Mouse (Mus musculus) c-Kit-positive CD71-positive TER-119-negative erythroid progenitor cells, embryonic 14.5 days (primary cell): ENCODE data around the gene Rnf220.

ENCODE experiments used
- DNase-seq: peaks from one replicate; pipeline ENCODE4 v3.0.0-alpha.2; 2013; ENCODE audit warnings: low read depth

Gene Rnf220

DNA sequence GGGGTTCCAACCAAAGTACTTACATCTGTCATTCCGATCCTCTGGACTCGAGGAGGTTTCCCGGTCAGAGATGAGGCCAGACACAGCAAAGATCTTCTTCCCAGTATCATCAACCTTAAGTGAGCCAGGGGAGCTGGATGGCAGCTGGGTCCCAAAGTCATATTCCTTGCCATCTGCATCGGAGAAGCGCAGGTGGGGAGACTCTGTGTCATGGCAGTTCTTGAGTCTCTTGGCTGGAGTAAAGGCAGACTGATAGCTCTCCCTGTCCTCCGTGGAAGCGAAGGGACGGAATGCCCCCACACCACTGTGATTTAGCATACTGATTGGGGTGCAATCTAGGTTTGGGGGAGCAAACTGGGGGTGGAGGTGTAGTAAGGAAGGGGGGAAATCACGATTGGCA, 7.3 kb downstream of the Rnf220 start:
- DNase-seq, result no peak

DNA sequence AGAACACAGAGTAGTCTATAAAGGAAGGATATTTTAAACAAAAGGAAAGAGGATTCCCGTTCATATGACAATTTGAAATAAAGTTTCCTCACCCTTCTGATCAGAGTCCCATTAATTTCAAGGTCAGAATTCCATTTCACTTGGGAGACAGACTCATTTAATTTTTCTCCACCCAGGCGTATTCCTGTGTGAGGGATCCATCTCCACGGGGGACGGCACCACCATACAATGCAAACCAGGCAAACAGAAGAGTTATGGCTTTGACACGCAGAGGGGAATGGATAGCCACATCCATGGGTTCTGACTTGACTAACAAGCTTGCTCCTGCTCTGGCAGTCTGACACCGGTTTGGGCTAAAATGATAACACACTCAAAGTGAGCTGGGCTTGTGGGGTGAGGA, 9.4 kb downstream of the Rnf220 start:
- DNase-seq, result no peak

DNA sequence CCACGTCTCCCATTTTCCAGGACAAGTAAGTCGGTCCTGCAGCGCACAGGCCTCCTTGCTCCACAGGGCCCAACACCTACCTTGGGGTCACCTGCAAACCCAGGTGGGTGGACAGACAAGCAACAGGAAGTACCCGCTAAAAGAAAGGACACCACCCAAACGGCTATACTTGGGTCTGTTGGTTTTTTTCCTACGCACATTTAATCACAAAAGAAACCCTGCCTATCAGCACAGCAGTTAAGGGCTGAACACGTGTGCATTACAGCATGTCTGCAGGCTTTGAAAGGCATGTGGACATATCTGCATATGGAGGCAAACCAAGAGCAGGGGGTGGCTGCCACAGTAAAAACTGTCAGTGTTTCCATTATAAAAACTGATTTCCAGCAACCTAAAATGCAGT, 10.7 kb downstream of the Rnf220 start:
- no peak for DNase-seq

DNA sequence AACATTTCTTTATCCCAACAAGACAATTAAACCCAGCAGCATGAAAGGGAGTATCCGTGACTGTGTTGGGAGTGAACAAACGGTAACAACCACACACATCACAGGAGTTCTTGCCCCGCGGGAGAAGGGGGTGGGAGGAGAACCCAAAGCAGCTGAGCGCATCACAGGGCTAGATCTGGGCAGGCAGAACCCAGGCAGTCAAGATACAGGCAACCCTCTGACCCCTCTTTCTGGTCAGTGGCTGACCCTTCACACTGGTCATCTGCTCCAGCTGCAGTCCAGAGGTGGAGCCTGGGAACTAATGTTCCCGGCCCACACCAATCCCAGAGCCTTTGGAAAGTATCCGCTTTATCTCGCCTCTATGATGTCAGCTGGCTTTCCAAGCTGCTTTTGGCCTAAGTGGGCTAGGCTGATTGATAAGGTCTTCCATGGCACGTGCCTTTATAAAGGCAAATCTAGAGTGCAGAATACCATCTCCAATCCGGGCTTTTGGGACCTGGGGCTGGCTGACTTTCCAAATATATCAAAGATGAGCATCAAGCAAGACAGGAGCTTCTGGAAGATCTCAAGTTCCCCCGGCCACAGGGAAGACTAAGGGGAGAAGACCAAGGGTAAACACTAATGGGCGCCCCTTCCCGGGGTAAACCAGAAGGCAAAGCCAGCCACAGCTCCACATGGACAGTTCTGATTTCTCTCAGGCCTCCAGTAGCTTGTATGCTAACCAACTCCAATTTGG, 11.6 kb downstream of the Rnf220 start:
- DNase-seq, result no peak

DNA sequence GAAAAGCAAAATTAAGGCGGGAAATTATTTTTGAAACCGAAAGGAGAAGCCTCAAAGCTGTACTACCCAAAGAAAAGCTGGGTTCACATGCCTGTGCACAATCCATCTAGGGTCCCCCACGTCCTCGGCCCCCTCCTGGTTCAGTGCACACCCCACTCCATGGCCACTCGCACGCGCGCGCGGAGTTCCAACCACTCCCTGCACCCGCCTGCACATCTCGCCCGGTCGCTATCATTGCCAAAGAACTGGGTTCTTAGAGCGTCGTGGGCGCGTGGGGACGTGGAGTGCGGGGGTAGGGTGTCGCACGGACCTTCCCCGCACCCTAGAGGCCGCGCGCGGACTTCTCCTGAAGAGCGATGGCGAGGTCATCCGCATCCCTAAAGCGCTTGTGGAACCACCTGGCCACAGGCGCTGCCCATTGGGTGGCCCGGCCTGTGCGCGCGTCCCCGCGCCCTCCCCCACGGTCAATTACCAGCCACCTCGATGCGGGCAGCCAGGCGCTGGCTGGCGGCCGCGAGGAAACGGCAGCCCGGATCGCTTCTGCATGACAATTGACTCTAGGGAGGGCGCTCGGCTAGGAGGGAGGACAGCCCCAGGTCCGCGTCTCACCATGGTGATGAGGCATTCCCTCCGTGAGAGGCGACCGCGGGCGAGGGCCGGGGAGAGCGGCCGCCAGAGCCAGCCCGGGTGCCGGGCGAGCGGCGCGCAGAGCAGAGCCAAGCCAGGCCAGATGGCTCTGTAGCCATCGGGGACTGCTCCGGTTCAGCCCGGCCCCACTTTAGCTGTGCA, 12.4 kb downstream of the Rnf220 start:
- no peak for DNase-seq

DNA sequence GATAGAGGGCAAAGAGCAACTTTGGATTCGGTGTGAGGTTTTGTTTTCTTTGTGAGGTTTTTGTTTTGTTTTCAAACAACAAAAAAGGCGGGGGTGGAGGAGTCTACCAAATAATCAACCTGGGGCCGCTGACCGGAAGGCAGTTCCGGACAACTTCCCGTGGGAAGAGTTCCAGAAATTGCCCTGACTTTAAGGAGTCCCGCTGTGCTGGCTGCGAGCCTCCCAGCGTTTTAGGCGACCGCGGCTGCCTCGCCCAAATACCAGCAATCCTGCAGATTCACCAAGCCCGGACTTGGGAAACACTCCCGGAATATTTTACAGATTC, 13.0 kb downstream of the Rnf220 start:
- DNase-seq, result no peak

DNA sequence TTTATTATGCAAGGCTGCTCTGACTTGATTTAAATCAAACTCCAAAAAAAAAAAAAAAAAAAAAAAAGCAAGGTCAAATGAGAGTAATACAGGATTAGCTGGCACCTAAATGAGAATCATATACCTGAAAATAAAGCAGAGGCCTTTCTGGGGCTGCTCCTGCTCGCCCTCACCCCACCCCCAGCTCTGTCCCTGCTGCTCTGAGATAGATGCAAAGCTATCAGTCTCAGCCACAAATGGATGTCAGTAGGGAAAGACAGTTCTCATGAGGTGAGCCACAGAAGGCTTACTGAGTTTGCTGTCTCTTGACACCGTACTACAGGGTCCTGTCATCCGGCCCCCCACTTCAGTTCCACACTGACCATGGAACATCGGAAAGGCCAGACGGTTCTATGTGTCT, 14.7 kb downstream of the Rnf220 start:
- DNase-seq, result no peak

DNA sequence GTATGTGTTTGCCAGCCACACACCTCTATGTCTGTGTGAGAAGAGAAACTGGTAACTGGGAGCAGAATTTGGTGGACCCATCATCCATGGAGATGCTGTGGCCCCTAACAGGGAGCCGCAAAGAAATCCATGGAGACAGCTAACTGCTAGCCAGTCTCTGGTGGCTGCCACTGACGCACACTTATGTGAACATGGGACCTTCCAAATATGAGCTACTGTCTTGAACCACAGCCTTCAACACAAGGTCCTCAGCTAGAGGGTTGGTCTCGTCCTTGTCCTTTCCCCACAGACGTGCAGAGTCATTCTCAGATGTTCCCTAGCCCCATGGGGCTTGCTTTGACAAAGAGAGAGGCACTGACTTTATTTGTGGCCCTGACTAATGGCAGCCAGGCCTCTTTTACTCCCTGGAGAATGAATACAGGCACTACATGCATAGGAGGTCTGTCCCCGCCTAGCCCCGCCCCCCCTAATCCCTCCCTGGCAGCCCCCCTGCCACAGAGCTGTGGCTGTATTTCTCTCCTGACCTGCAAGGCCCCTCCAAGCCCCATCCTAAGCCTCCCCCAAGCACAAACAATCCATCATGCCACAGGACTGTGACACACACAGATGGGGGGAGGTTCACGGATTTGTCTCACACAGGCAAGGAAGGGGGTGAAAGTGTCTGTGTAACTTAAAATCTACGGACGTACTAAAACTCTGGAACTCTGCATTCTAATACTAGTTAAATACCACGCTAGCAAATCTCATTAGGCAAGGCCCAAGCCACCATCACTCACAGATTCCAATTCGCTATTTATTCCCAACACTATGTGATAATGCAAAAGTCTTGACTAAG, 16.0 kb downstream of the Rnf220 start:
- DNase-seq, result no peak

DNA sequence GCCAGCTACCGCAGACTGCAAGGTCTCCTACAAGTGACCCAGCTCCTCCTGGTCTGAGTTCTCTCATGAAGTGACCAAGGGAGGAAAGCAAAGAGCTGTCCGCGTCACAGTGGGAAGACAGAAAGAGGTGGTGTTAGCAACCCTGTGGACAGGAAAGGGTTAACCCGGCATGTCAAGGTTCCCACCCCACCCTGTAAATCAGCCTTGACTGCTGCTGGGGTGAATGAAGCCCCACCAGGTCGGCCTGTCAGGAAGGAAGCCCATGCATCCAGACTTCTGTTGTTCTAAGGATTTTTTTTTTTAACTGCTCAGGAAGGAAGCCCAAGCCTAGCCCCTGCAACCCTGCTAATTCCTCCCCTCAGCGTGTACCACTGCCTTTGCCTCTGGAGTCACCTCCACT, 16.9 kb downstream of the Rnf220 start:
- DNase-seq, result no peak

DNA sequence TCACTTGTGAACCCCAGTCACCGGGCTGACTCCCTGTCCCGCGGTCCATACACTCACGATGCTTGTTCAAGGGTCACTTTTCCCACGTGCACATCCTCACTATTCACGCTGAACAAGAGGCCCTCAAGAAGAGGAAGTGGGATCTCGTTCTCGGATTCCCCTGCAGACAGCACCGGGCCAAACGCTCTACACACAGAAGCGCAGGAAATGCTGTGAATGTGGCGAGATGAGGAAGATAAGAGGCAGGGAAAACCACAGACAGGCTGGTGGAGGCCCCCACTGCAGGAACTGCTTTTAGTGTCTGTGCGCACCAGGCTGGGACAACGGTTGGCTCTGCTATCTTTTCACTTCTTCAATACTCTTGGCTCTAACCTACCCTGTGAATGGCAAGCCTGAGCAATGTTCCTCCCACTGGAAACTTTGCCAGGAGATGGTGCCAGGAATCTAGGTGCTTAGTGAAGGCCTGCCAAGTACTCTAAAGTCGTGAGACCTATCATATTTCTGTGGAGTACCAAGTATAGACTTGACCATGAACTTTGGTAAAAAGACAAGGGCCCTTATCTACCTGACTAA, 18.7 kb downstream of the Rnf220 start:
- no peak for DNase-seq

DNA sequence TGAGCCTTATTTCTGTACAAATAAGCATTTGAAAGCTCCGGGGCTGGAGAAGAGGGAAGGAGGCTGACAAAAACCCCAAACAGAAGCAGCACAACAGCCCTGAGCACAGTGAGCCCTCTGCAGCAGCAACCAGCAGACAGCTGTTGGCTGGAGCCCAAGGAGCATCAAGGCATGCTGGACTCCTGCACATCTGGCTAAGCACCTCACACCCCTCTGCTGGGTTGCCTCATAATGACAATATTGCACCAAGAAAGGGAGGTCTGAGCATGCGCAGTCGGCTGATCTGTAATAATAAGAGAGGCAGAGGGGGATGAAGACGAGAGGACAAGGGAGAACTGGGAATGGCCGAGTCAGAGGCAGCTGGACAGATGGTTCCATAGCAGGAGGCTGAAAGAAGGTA, 19.5 kb downstream of the Rnf220 start:
- no peak for DNase-seq

DNA sequence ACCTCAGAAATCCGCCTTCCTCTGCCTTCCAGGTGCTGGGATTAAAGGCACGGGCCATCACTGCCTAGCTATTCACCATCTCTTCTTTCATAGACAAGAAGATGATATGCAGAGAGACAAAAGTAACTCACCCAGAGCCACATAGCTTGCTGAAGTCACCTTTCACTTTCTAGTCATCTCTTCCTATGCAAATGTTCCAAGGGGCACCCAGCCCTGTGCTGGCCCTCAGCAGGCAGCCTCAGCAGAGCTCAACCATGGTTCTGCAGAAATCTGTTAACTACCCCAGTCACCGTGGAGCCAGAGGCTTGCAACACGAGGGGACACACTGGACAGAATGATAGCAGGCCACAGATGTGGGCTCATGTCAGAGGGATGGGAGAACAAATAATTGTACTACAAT, 20.1 kb downstream of the Rnf220 start:
- DNase-seq, result no peak

DNA sequence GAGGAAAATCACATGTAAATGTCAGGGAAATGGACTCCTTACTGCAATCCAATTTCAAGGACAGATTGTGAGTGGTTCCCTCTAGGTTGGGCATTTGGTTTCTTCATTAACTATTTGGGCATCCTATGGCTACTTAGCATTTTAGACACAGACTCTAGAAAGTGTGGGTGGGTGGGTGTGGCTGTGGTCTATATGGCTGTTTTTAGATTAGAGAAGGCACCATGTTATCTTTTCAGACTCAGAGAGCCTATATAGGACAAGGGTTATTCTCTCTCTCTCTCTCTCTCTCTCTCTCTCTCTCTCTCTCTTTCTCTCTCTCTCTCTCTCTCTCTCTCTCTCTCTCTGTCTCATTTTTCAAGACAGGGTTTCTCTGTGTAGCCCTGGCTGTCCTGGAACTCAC, 20.5 kb downstream of the Rnf220 start:
- peak; percentile 63 for DNase-seq

DNA sequence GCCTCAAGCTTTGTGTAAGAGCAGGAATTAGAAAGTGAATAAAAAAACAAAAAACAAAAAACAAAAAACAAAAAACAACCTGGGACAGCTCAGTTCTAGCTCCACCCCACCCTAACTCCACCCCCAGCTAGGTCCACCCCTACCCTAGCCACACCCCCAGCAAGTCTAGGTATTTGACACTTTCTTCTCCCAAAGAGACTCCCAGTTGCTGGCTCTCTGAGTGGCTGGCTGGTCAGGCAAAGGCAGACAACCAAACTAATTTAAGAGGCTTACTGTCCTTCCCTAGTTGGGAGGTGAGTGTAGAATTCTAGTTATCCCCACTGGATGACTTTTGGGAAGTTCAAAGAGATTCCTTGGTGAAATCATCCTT, 22.9 kb downstream of the Rnf220 start:
- peak; percentile 67 for DNase-seq

DNA sequence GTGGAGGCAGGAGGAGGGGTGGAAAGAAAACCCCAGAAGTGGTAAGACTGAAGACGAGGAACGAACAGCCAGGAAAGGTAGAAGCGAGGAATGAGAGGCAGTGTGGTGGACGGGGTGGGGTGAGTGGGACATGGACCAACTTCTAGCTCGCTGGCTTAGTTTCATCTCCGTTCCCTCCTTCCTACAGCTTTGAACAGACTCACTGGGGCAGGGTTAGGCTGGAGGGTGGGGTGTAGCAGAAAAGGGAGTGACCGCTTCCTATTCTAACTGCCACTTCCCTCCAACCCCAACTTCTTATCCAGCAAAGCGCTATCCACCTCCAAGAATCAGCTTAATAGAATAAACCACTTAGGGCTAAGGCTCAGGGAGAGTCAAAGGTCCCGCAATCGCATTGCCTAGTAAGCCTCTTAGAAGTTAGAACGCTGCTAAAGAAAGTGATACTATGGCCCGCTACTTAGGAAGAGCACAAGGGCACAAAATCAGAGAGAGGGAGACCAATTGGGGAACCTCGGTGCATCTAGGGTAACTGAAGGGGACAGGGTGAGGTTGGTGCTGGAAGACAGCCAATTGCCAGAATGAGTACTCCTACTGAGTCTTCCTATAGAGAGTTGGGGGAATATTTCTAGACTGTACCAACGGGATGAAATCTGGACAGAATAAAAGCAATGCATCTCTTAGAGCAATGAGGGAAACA, 23.4 kb downstream of the Rnf220 start:
- no peak for DNase-seq

DNA sequence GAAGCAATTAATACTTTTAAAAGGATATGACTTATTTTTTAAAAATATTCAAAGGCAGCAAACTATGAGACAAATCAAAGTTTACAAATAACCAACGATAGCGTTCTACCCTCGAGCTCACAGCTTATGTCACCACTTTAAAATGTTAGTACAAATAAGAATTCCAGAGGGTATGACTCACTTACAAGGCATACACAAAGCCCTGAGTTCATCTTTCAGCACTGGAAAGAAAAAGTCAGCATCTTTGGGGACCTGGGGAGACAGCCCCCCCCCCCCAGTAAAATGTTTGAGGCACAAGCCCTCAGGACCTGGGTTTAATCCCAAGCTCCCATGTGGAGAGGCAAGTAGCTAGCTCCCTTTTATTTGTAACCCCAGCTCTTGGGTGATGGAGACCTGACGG, 27.4 kb downstream of the Rnf220 start:
- DNase-seq, result no peak

DNA sequence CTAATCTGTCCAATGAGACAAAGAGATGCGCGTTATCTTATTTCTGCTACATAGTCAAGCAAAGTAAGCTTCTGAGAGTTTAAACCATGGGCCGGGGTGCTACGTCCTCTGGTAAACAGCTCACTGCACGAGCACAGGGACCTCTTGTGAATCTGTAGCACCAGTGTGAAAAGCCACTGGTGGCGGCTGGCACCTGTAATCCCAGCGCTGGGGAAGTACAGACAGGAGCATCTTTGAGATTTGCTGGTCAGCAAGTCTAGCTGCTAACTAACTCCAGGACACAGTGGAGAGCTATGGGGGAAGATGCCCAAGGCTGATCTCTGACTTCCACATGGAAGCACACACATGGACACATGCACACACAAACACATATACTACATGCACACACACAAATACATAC, 28.9 kb downstream of the Rnf220 start:
- no peak for DNase-seq

DNA sequence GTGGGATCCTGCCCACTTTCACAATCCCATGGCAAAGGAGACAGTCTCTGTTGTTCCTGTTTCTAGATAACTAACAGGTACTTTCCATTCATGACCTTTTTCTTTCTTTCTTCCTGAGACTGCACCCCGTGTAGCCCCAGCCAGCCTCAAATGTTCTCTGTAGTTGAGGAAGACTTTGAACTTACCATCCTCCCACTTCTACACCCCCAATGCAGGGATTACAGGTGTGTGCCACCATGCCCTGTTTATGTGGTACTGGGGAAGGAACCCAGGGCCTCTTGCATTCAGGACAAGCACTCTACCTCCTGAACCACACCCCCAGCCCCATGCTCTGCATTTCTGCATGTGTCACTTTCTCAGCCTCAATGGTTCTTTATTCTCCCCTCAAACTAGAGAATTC, 47.7 kb downstream of the Rnf220 start:
- no peak for DNase-seq

DNA sequence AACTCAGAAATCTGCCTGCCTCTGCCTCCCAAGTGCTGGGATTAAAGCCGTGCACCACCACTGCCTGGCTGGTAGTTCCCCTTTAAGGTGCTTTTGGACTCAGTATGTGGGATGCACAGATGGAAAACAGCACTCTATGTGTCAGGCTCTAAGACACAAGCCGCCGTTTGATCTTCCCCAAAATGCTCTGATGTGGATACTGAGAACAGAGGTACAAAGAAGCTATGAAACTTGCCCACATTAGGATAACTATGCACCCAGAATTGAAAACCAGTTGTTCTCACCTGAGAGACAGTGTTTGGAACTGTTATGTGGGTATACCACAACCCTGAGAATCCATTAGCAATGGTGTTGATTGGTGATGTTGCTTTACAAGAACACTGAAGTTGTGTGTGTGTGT, 48.9 kb downstream of the Rnf220 start:
- DNase-seq, result no peak

DNA sequence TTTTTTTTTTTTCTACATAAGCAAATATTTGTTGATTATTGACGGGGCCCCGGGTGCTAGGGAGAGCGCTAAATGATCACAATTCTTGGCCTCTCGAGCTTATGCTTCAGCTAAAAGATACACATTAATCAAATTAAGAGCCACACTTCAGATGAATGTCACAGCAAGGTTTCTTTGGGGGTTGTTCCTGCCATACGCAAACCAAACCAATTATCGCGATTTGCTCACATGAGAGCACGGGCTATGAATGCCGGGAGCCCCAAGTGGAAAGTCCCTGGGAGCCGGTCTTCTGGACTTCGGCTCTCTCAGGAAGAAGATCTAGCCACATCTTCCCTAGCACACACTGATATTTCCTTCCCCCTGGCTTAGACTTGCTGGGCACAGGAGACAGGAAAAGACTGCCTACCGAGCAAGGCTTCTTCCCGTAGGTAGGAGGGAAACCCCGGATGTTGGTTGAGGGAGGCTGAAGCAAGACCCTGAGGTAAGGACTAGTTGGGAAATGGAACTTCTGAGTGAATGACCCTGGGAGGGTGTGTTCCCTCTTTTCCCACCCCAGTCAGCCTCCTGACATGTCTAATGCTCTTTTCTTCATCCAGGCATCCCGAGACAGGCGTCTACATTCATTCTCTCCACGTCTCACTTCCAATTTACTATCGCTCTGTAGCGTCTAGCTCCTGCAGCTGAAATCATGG, 51.2 kb downstream of the Rnf220 start:
- no peak for DNase-seq

DNA sequence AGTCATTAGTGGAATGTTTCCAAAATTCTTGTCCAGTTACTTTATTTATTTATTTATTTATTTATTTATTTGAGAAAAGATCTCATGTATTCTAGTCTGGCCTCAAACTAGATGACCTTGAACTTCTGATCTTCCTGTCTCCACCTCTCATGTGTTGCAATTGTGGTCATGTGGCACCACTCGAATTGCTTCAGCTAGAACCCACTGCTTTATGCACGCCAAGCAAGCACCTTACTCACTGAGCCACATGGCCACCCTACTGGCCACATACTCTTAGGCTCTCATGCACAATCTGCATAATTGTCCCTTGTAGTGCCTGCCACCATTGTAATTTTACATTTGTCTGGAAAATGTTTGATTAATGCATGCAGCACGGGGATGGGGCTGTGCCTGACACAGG, 57.9 kb downstream of the Rnf220 start:
- no peak for DNase-seq

DNA sequence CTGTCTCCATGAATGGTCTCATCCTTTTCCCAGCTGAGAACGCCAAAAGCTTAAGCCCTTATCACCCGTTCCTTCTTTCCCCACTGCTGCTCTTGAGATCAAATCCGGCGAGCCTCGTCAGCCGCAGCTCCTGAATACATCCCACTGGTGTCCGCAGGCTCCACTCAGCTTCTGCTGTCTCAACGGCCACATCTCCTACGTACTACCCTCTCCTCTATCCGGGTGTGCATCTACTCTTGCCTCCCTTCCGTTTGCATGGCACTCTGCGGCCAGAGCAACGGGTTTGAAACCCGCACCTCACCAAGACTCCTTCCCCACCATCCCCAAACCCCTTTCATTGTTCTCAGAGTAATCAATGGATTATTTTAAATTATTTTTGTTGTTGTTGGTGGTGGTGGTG, 58.8 kb downstream of the Rnf220 start:
- DNase-seq, result no peak
